Mouse (Mus musculus) neural tube, embryonic 12.5 days (tissue): Measurements from ENCODE around the gene Trim37. TPM values are rescaled to one million over a fixed set of nuclear protein-coding genes. Genes with fewer than 3 reads are reported as not detected.
"Not testable (repeated sequence)": the region's sequence is repeated elsewhere in the genome, so short reads cannot be mapped to it uniquely, and the experiment has no call there.

ENCODE experiments used
- ATAC-seq: fragments of 200-750 bp; cut with Nextera tagmentation; 2 replicates; pipeline ENCODE4 v1.8.0; 2017; ENCODE audit warnings: low read depth, mild to moderate bottlenecking, moderate TSS enrichment, moderate library complexity; ENCODE audit not compliant: low FRiP score
- H3K27ac ChIP-seq: fragments of 300-500 bp; sonication (generic); 2 replicates; pipeline ENCODE4 v1.5.1; 2016
- H3K27me3 ChIP-seq: fragments of 300-500 bp; sonication (generic); replicated peaks from 2 replicates; pipeline ENCODE4 v1.6.1; 2016; ENCODE audit warnings: mild to moderate bottlenecking
- H3K36me3 ChIP-seq: fragments of 300-500 bp; sonication (generic); 2 replicates; pipeline ENCODE4 v1.6.1; 2016; ENCODE audit warnings: mild to moderate bottlenecking
- H3K4me1 ChIP-seq: fragments of 300-500 bp; sonication (generic); 2 replicates; pipeline ENCODE4 v1.6.1; 2016
- H3K4me2 ChIP-seq: fragments of 300-500 bp; sonication (generic); replicated peaks from 2 replicates; pipeline ENCODE4 v1.6.1; 2016; ENCODE audit warnings: mild to moderate bottlenecking
- H3K4me3 ChIP-seq: fragments of 300-500 bp; sonication (generic); 2 replicates; pipeline ENCODE4 v1.5.1; 2016
- H3K9ac ChIP-seq: fragments of 300-500 bp; sonication (generic); 2 replicates; pipeline ENCODE4 v1.6.1; 2016; ENCODE audit warnings: mild to moderate bottlenecking
- H3K9me3 ChIP-seq: fragments of 300-500 bp; sonication (generic); 2 replicates; pipeline ENCODE4 v1.6.1; 2016; ENCODE audit warnings: mild to moderate bottlenecking
- WGBS: fragments of 180-500 bp; shearing (Covaris S2); methylation state at CpG from one replicate; pipeline ENCODE4 v1.1.7; 2016; 5-methylcytosine and 5-hydroxymethylcytosine counted together
- microRNA counts: library from miRNA; unstranded; fragments of <30 nt; microRNA quantifications from one replicate; lab custom pipeline; 2017
- microRNA-seq: library from miRNA; unstranded; fragments of <30 nt; microRNA quantifications from one replicate; pipeline ENCODE4, GENCODE M21; 2017
- polyA plus RNA-seq: library from polyadenylated mRNA; unstranded; fragments of >200 nt; fragmentation: Nextera tagmentation; extraction: Ambion mirVana; gene quantifications from 2 replicates; pipeline ENCODE4 v1.2.1, GENCODE M21; 2016

Trim37 gene
- polyA plus RNA-seq, 1 experiment from 2014 or later = 82.8 TPM

DNA sequence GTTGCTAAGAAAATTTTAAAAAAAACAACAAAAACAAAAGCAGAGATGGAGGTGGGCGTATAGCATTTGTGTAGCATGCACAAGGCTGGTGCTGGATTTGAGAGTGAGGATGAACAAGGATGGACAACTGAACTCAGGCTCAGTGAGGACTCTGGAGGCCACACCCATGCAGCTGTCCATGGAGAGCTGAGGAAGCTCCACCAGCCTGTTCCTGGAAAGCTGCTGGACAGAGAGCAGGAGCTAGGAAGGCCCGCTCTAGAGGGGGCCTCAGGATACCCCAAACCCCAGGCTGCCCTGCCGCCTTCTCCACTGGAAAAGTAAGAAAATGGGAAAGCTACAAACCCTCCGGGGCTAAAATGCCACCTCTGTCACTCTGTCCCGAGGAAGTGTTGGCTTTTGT, 130.4 kb downstream of the Trim37 start:
- H3K9me3 ChIP-seq = no peaks in the 10 kb centered on the region
- no peak for ATAC-seq
- H3K9ac ChIP-seq = no peak overlapping the region
- 90% methylated on average over 5 of the region's 5 CpGs for WGBS
- no peak overlapping the region for H3K4me3 ChIP-seq
- H3K27me3 ChIP-seq = no peaks in the 10 kb centered on the region
- no peaks in the 10 kb centered on the region for H3K36me3 ChIP-seq
- no peak overlapping the region for H3K4me2 ChIP-seq
- H3K27ac ChIP-seq = no peak overlapping the region
- H3K4me1 ChIP-seq = no peaks in the 10 kb centered on the region

DNA sequence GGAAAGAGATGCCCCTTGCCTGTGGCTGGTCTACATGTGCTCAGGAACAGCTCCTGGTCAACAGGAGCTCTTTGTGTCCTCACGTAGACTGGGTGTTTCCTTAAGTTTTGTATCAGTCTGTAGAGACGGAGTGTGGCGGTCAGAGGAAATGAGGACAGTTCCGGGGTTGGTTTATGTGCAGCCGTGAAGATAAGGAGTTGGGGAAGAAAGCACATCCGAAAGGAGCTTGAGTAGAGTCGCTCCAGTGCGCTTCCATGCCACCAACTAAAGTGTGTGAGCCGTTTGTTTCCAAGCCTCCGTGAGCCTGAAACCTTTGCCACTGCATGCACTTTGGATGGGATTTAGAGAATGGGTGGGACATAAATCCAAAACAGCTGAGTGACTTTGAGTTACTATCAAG, 132.9 kb downstream of the Trim37 start:
- no peak for ATAC-seq
- H3K36me3 ChIP-seq = no peaks in the 10 kb centered on the region
- WGBS = 84% methylated on average over 10 of the region's 10 CpGs
- H3K4me3 ChIP-seq = no peak overlapping the region
- peaks cover 10% of the 10 kb centered on the region for H3K4me1 ChIP-seq
- H3K4me2 ChIP-seq = no peak overlapping the region
- H3K9me3 ChIP-seq = no peaks in the 10 kb centered on the region
- H3K9ac ChIP-seq = no peak overlapping the region
- H3K27ac ChIP-seq = no peak overlapping the region
- no peaks in the 10 kb centered on the region for H3K27me3 ChIP-seq

DNA sequence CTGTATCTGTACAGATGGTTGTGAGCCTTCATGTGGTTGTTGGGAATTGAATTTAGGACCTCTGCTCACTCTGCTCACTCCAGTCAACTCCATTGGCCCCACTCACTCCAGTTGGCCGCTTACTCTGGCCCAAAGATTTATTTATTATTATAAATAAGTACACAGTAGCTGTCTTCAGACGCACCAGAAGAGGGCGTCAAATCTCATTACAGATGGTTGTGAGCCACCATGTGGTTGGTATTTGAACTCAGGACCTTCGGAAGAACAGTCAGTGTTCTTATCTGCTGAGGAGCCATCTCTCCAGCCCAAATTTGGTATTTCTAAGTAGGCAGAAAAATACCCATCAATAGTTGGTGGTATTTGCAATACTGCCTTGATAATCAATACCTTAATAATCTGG, 134.8 kb downstream of the Trim37 start:
- not testable (repeated sequence) for H3K27ac ChIP-seq, H3K9me3 ChIP-seq, H3K27me3 ChIP-seq, H3K4me2 ChIP-seq, H3K4me3 ChIP-seq, H3K9ac ChIP-seq, H3K36me3 ChIP-seq, ATAC-seq
- peaks cover 10% of the 10 kb centered on the region for H3K4me1 ChIP-seq
- 74% methylated on average over 4 of the region's 4 CpGs for WGBS

DNA sequence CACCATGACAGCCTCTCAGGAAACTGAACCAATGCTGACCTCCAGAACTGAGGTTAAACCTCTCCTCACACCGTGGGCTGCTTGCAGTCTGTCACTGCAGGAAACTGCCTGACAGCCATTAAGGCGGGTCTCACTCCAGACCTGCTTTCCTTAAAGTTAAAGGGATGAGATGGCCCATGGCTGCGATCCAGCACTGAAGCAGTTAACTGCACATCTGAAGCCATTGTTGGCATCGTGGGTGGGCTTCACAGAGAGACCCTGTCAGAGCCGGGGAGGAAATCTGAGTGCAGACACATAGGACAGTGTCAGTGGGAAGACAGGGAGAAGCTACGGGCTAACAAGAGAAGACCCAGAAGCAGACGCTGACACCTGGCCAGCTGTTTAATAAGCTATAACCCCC, 137.1 kb downstream of the Trim37 start:
- Histone ChIP-seq H3K36me3 (no peaks in the 10 kb centered on the region), H3K9ac (no peak overlapping the region), H3K4me3 (no peak overlapping the region), H3K4me1 (peaks cover 10% of the 10 kb centered on the region), H3K4me2 (no peak overlapping the region), H3K27me3 (no peaks in the 10 kb centered on the region), H3K9me3 (no peaks in the 10 kb centered on the region), H3K27ac (no peak overlapping the region)
- ATAC-seq = no peak
- 21% methylated on average over 7 of the region's 7 CpGs for WGBS

DNA sequence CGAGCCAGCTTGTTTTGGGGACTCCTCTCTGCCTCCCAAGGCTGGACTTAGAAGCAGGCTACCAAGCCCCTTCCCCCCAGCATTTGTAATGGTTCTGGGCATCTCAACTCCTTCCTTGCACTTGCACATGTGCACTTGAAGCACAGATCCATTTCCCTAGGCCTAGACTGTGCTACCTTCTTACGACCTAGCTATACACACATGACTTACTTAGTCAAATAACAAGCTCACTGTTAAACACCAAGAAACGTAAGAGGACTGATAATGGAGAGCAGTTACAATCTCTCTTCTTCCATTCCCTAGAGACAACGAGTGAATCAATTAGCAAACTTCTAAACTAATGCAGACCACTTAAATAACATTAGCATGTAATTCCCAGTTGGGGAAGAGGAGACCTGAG, 139.4 kb downstream of the Trim37 start:
- 74% methylated on average over 4 of the region's 4 CpGs for WGBS
- Histone ChIP-seq H3K4me1 (peaks cover 10% of the 10 kb centered on the region), H3K9me3 (no peaks in the 10 kb centered on the region), H3K4me3 (no peak overlapping the region), H3K27ac (no peak overlapping the region), H3K27me3 (no peaks in the 10 kb centered on the region), H3K4me2 (no peak overlapping the region), H3K9ac (no peak overlapping the region), H3K36me3 (no peaks in the 10 kb centered on the region)
- ATAC-seq = no peak

DNA sequence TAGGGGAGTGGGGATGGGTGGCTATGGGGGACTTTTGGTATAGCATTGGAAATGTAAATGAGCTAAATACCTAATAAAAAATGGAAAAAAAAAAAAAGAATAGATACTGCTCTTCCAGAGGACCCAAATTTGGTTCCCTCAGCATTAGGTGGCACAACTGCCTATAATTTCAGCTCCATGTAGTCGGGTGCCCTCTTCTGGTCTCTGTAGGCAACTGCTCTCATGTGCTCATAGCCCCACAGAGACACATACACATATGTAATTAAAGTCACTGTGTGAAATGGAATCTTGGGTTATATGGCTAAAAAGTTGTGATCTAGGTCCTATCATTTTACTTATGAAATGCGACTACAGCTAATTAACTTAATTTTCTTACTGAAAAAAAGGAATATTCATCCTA, 141.9 kb downstream of the Trim37 start:
- no peak overlapping the region for H3K4me3 ChIP-seq
- no peak overlapping the region for H3K27ac ChIP-seq
- no peaks in the 10 kb centered on the region for H3K9me3 ChIP-seq
- 87% methylated on average over 2 of the region's 2 CpGs for WGBS
- no peak overlapping the region for H3K4me2 ChIP-seq
- no peak for ATAC-seq
- no peak overlapping the region for H3K9ac ChIP-seq
- H3K36me3 ChIP-seq = no peaks in the 10 kb centered on the region
- H3K4me1 ChIP-seq = peaks cover 8% of the 10 kb centered on the region
- H3K27me3 ChIP-seq = no peaks in the 10 kb centered on the region

MicroRNA genes within 50 kb of the gene (microRNA counts, 519-probe panel; counts per million panel counts)
- 7,558 counts per million, percentile 96 among the panel's probes with 10 or more counts for microRNA mmu-miR-301a (lab: Ali Mortazavi, UCI)

Small RNA genes lying within 50 kb of the gene (microRNA-seq; reads per million reads assigned to microRNA genes)
- gene Mir301 = 1,545 reads per million, percentile 83 among the genes with 10 or more reads in this experiment

Other genes with a start within 250 kb of the Trim37 start
- gene Ypel2, start 133.4 kb upstream of the Trim37 start, polyA plus RNA-seq = 6.3 and 6.6 TPM in 2 replicates
- 148 and 158 TPM in 2 replicates for gene Gdpd1, start 53.0 kb upstream of the Trim37 start, polyA plus RNA-seq
- gene Smg8, start 40.3 kb upstream of the Trim37 start, polyA plus RNA-seq = 23.9 and 27.0 TPM in 2 replicates
- 6.8 and 8.5 TPM in 2 replicates for gene Prr11, start 18.4 kb upstream of the Trim37 start, polyA plus RNA-seq
- 74.1 and 75.9 TPM in 2 replicates for gene Ska2, start 17.8 kb upstream of the Trim37 start, polyA plus RNA-seq
- 22.5 and 24.9 TPM in 2 replicates for gene Ppm1e, start 231.9 kb downstream of the Trim37 start, polyA plus RNA-seq